Mouse (Mus musculus): ENCODE measurements around the gene Ccr1. TPM values are rescaled to one million over a fixed set of nuclear protein-coding genes. Genes with fewer than 3 reads are reported as not detected.

The Ccr1 gene
- polyA plus RNA-seq, 2 experiments: 1.4 to 2.0 TPM

- peak; percentile 28 to 86 (median 35) for DNase-seq (ENCODE audit: low read depth in 3 of 3, low spot score in 3 of 3)
- ATAC-seq (ENCODE audit: insufficient read depth): peak; percentile 97
- Histone ChIP-seq H3K4me1 (replicated peaks; ENCODE audit: control insufficient read depth in 2 of 2, insufficient read depth in 2 of 2, low read length in 1 of 2) (peaks cover 19% of the 10 kb centered on the region in 2 experiments), H3K9me3 (ENCODE audit: control insufficient read depth, low read length) (no peaks in the 10 kb centered on the region), H3K27ac (peak overlapping the region; percentile 80), H3K4me3 (ENCODE audit: insufficient read depth in 1 of 2, low read depth in 2 of 2, low read length in 2 of 2) (no peak overlapping the region), H3K27me3 (ENCODE audit: control insufficient read depth, insufficient read depth, low read length) (no peaks in the 10 kb centered on the region), H3K9ac (replicated peaks) (peak overlapping the region; percentile 24; the same call in 1 of the 2 replicates), H3K4me2 (ENCODE audit: low read depth) (peak overlapping the region; percentile 36), H3K36me3 (replicated peaks; ENCODE audit: control insufficient read depth, insufficient read depth, low read depth) (no peaks in the 10 kb centered on the region)
- 8% methylated on average over 3 of the region's 3 CpGs for WGBS (ENCODE audit: insufficient replicate concordance)
- TF ChIP-seq EP300 (IDR thresholded peaks at IDR 0.05; ENCODE audit: low read depth) (peak; percentile 91), CTCF (IDR thresholded peaks at IDR 0.05; ENCODE audit: low read depth) (no peak)
Measured at GRCm38 (mm10) chr9:123957911-123958413, 10.5 kb downstream of the Ccr1 start.

- TF ChIP-seq CTCF (IDR thresholded peaks at IDR 0.05; ENCODE audit: low read depth) (no peak), EP300 (IDR thresholded peaks at IDR 0.05; ENCODE audit: low read depth) (no peak)
- Histone ChIP-seq H3K4me3 (ENCODE audit: insufficient read depth in 1 of 2, low read depth in 2 of 2, low read length in 2 of 2) (no peak overlapping the region), H3K4me1 (replicated peaks; ENCODE audit: control insufficient read depth in 2 of 2, insufficient read depth in 2 of 2, low read length in 1 of 2) (peaks cover 19% of the 10 kb centered on the region in 2 experiments), H3K9ac (replicated peaks) (no peak overlapping the region), H3K4me2 (ENCODE audit: low read depth) (no peak overlapping the region), H3K36me3 (replicated peaks; ENCODE audit: control insufficient read depth, insufficient read depth, low read depth) (no peaks in the 10 kb centered on the region), H3K9me3 (ENCODE audit: control insufficient read depth, low read length) (no peaks in the 10 kb centered on the region), H3K27ac (no peak overlapping the region), H3K27me3 (ENCODE audit: control insufficient read depth, insufficient read depth, low read length) (no peaks in the 10 kb centered on the region)
- 77% methylated on average over 1 of the region's 1 CpGs for WGBS (ENCODE audit: insufficient replicate concordance)
- ATAC-seq (ENCODE audit: insufficient read depth) (no peak), DNase-seq (ENCODE audit: low read depth in 3 of 3, low spot score in 3 of 3) (no peak)
Measured at GRCm38 (mm10) chr9:123956892-123957291, 11.6 kb downstream of the Ccr1 start.

GRCm38 (mm10) chr9:123953551-123953950 is 14.9 kb downstream of the Ccr1 start:
- H3K9ac ChIP-seq (replicated peaks): no peak overlapping the region
- no peak for ATAC-seq (ENCODE audit: insufficient read depth)
- no peak for DNase-seq (ENCODE audit: low read depth in 3 of 3, low spot score in 3 of 3)
- no peak overlapping the region for H3K27ac ChIP-seq
- no peaks in the 10 kb centered on the region for H3K9me3 ChIP-seq (ENCODE audit: control insufficient read depth, low read length)
- 52% methylated on average over 2 of the region's 2 CpGs for WGBS (ENCODE audit: insufficient replicate concordance)
- no peaks in the 10 kb centered on the region for H3K27me3 ChIP-seq (ENCODE audit: control insufficient read depth, insufficient read depth, low read length)
- H3K4me2 ChIP-seq (ENCODE audit: low read depth): no peak overlapping the region
- no peak for TF ChIP-seq CTCF (IDR thresholded peaks at IDR 0.05; ENCODE audit: low read depth)
- TF ChIP-seq EP300 (IDR thresholded peaks at IDR 0.05; ENCODE audit: low read depth): no peak
- H3K4me3 ChIP-seq (ENCODE audit: insufficient read depth in 1 of 2, low read depth in 2 of 2, low read length in 2 of 2): no peak overlapping the region
- peaks cover 16 to 18% of the 10 kb centered on the region in 2 experiments for H3K4me1 ChIP-seq (replicated peaks; ENCODE audit: control insufficient read depth in 2 of 2, insufficient read depth in 2 of 2, low read length in 1 of 2)
- H3K36me3 ChIP-seq (replicated peaks; ENCODE audit: control insufficient read depth, insufficient read depth, low read depth): no peaks in the 10 kb centered on the region

- WGBS (ENCODE audit: insufficient replicate concordance): 23% methylated on average over 1 of the region's 1 CpGs
- ATAC-seq (ENCODE audit: insufficient read depth) (no peak), DNase-seq (ENCODE audit: low read depth in 3 of 3, low spot score in 3 of 3) (no peak)
- Histone ChIP-seq H3K9me3 (ENCODE audit: control insufficient read depth, low read length) (no peaks in the 10 kb centered on the region), H3K4me2 (ENCODE audit: low read depth) (no peak overlapping the region), H3K9ac (replicated peaks) (no peak overlapping the region), H3K4me1 (replicated peaks; ENCODE audit: control insufficient read depth in 2 of 2, insufficient read depth in 2 of 2, low read length in 1 of 2) (peaks cover 0 to 10% of the 10 kb centered on the region in 2 experiments; a peak in 3 of 4 replicates), H3K27me3 (ENCODE audit: control insufficient read depth, insufficient read depth, low read length) (no peaks in the 10 kb centered on the region), H3K4me3 (ENCODE audit: insufficient read depth in 1 of 2, low read depth in 2 of 2, low read length in 2 of 2) (no peak overlapping the region), H3K27ac (no peak overlapping the region), H3K36me3 (replicated peaks; ENCODE audit: control insufficient read depth, insufficient read depth, low read depth) (no peaks in the 10 kb centered on the region)
- TF ChIP-seq EP300 (IDR thresholded peaks at IDR 0.05; ENCODE audit: low read depth) (no peak), CTCF (IDR thresholded peaks at IDR 0.05; ENCODE audit: low read depth) (no peak)
Measured at GRCm38 (mm10) chr9:123951176-123951575, 17.3 kb downstream of the Ccr1 start.

- ATAC-seq (ENCODE audit: insufficient read depth) (no peak), DNase-seq (ENCODE audit: low read depth in 3 of 3, low spot score in 3 of 3) (no peak)
- WGBS (ENCODE audit: insufficient replicate concordance): 52% methylated on average over 2 of the region's 2 CpGs
- Histone ChIP-seq H3K36me3 (replicated peaks; ENCODE audit: control insufficient read depth, insufficient read depth, low read depth) (no peaks in the 10 kb centered on the region), H3K9ac (replicated peaks) (no peak overlapping the region), H3K27ac (no peak overlapping the region), H3K4me3 (ENCODE audit: insufficient read depth in 1 of 2, low read depth in 2 of 2, low read length in 2 of 2) (no peak overlapping the region), H3K27me3 (ENCODE audit: control insufficient read depth, insufficient read depth, low read length) (no peaks in the 10 kb centered on the region), H3K4me2 (ENCODE audit: low read depth) (no peak overlapping the region), H3K9me3 (ENCODE audit: control insufficient read depth, low read length) (no peaks in the 10 kb centered on the region), H3K4me1 (replicated peaks; ENCODE audit: control insufficient read depth in 2 of 2, insufficient read depth in 2 of 2, low read length in 1 of 2) (peaks cover 0 to 10% of the 10 kb centered on the region in 2 experiments; a peak in 3 of 4 replicates)
- TF ChIP-seq CTCF (IDR thresholded peaks at IDR 0.05; ENCODE audit: low read depth) (no peak), EP300 (IDR thresholded peaks at IDR 0.05; ENCODE audit: low read depth) (no peak)
Measured at GRCm38 (mm10) chr9:123949432-123949831, 19.1 kb downstream of the Ccr1 start.

All from liver, embryonic 14.5 days (tissue).